Mouse (Mus musculus): ENCODE data around the gene Phf21b.
A peak's percentile ranks its signal among the peaks of the same experiment; 100 is the strongest.
"Not testable (repeated sequence)": the region's sequence is repeated elsewhere in the genome, so short reads cannot be mapped to it uniquely, and the experiment has no call there.

The Phf21b gene

DNA sequence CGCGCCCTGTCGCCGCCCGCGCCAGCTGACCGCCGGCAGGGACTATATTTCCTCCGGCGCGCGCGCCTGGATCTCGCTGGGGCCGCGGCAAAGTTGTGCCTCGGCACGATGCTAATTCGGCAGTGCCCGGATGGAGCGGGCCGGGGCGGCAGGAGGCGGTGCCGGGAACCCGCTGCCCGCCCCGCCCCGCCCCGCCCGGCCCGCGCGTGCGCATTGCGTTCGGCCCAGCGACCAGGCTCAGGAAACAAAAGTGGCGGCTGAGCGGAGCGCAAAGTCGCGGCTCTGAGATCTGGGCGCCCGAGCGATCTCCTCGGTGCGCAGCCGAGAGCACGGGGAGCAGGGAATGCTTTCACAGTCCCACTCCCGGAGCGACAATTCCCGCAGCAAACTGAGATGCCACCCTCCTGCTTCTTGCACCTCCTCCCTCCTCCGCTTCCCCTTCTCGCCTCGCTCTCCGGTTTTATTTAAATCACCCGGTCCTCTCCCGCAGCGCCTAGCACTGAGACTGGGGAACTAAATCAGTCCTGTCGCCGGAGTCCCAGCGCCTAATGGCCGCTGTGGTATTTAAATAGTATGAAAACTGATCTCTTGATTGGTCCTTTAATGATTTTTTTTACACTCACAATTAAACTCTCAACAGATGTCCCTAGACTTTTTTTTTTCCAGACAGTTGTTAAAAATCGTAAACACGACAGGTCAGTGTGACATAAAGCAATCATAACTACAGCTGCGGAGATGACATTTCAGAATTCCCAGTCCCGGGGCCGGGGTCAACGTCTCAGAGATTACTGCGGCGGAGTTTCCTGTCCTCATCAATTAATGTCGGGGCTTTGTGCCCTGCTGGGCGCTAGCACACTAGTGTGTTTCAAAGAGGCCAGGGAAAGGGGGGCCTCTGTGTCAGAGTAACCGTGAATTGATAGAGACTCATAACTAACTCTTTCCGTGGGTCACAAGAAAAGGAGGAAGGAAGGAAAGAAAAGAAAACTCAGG is at the start of gene Phf21b:
Phf21b (minus strand) TSS at position 44 of the 990 bp plus-strand sequence.
- peak; percentile 87 for DNase-seq

DNA sequence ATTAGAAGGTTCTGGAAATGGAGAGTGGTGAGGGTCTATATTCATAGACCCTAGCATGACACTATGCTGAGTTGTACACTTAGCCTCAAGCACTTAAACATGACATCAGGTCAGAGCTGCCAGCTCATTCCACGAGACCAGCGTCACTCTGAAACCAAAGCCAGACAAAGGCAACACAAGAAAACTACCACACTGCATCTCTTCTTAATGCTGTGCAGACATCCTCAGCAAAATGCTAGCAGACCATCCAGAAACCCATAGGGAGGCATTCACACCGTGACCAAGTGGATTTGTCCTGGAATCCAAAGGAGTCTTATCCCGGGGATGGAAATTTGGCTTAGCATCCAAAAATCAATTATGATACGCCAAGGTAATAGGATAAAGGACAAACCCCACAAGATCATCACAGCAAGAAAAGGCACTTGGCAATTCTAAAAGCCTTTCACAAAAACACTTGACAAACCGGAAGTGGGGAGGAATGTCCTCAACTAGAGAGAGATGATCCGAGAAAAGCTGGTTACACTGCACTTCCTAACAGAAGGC is 48.1 kb upstream of the Phf21b start:
- no peak for DNase-seq

DNA sequence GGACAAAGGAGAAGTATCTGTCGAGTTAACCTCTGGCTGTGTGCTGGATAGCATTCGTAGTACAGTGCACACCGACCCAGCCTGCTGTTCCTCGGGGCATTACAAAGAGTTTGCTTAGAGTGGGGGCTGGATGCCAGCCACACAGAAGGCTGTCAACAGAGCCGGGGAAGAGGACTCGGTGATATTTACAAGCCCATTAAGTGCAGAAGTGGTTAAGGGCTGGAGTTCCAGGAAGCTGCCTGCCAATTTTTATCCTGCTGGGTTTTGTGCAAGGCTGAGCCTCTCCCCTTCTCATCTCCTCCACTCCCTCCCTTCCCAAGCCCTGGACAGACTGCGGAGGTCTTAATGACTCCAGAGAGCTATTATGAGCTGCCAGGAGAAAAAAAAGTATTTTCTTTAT is 42.2 kb upstream of the Phf21b start:
- DNase-seq: no peak

DNA sequence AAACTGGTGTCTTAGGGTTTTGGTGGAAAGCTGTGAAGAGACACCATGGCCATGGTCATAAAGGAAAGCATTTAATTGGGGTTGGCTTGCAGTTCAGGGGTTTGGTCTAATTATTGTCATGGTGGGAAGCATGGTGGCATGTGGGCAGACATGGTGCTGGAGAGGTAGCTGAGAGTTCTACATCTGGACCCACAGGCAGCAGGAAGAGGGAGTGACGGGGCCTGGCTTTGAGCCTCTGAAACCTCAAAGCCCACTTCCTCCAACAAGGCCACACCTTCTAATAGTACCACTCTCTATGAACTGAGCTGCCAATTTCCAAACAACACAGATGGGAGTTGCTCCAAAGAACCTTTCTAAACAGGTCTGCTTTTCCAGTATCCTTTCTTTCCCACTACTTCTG is 40.8 kb upstream of the Phf21b start:
- no peak for DNase-seq

DNA sequence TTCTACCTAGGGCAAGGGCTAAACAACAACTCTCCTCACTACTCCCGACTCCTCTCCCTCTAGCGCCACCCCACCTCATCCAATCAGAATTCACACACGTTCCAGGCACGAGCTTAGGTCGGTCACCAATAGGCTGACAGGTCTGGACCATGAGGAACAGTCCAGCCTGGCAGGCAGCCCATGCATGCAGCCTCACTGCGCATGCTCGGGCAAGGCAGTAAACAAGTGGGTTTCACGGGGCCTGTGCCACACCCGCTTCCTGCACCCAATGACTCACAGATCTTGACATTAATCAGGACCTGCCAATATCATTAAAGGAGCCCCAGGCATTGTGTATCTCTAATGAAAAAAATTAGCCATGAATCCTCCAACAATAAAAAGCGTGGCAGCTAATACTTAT is 40.4 kb upstream of the Phf21b start:
- not testable (repeated sequence) for DNase-seq

DNA sequence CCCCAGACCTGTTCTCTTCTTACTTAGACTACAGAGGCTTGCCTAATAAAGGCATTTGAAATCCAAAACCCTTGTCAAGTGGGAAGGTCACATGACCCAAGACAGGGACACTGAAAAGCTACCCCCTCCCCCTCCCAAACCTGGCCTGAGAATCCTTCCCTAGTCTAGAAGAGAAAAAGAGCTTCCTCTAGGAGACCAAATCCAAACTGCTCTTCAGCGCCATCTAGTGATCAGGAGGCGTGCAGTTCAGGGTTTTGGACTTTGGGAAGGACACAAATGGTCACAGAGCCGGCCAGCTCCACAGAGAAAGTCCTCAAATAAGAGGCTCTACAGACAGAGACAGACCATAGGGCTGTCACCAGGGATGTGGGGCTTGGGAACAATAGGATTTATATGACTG is 35.8 kb upstream of the Phf21b start:
- DNase-seq: peak; percentile 60

DNA sequence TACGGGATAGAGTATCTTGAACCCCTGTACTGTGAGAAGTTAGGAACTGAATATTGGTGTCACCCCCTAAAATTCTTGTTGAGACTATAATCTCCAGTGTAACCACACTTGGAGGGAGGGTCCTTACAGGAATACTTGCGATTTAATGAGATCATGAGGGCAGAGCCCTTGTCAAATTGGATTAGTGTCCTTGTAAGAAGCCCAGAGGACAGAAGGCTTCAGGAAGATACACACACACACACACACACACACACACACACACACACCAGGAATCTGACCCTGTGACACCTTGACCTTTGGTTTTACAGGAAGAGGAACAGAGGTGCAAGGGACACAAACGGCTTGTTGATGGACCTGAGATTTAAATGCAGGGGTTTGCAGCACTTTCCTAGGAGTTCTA is 35.4 kb upstream of the Phf21b start:
- DNase-seq: no peak

DNA sequence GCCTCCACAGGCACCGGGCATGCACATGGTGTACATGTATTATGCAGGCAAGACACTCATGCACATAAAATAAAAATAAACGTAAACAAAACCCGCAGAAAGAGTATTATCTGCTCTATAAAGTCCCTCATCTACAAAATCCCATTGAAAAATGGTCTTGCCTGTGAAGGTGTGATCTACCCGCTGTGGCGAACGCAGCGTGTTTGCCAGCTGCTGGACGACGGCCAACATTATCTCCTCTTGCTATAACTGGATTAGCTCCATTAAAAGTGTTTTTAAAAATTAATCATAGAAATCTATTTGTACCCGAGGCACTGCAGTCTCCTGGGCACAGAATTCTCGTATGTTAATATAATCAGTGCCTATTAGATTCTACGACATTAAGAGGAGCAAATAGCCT is 32.2 kb upstream of the Phf21b start:
- DNase-seq: no peak

DNA sequence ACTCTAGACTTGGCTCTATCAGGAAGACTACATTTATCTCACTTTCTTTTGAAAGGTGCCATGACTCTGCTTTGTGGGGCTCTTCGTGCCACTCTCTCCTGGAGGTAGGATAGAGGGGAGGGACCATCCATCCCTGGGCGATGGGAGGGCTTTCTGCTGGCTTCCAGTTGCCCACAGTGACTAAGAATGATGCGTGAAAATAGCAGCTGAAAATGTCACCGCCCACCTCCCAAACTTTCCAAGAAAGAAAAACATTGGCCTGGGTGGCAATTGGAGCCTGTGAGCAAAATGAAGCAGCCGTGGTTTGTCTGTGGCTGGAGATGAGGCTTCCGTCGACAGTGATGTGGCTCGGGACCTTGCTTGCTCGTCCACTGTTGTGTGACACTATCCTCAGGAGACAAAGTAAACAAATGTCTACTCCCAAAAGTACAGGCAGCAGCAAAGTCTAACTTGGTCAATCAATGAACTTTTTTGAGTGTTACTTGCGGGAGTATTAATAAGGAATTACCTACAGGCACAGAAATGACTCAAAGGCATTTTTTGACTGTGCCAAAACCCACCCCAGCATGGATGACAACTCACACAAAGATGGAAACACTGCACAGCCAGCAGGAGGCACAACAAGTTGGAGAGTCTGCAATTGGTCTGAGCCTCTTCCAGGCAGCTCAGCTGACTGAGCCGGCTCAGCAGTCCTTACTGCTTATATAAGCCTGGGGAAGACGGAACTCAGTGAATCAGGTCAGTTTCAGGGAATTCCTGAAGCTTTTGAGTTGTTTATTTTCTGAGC is 21.4 kb upstream of the Phf21b start:
- no peak for DNase-seq

DNA sequence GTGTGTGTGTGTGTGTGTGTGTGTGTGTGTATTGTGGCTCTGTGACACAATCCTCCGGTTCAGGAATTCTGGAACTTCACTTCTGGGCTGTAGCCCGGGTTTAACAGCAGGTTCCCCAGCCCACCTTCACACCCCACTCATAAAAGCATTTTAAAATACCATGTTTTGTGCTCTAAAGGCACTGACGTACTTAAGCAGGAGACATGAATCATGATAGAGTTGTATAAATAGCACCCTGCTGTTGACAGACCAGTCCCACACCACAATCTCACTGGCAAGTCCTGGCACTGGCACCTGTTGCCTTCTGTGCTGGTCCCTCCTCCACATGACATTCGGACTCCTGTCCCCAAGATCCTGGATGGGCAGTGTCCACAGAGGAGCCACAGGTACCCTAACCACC is 18.0 kb upstream of the Phf21b start:
- no peak for DNase-seq

DNA sequence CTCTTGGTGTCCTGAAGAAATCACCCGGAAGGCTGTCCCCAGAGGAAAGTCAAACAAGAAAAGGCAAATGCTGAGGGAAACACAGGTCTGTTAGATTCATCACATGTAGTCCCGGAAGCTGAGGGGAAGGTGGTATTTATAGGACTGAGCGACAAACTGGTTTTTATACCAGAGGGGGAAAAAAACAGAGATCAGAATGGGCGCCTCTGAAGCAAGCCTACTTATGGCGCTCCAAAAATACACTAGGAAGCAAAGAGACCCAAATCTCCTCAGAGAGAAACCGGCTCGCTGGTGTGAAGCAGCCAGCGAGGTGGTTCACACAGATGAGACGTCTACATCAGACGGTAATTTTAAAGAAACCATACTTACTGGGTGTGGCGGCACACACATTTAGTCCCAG is 17.2 kb upstream of the Phf21b start:
- no peak for DNase-seq

DNA sequence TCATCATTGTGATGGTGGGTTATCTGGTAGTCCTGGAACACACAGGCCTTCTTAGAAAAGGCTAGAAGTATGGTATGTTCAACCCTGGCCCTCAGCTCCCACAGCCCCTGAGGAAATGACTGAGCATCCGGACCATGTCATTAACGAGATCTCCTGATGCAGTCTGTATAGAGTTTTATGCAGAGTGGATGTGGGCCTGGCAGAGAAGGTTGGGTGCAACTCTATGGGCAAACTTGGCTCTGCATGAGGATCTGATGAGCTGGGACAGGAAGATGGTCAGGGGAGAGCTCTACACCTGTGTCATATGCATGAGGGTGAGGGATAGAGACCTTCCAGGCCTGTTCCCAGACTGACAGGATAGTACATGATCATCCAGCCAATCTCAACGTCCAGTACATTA is 16.0 kb upstream of the Phf21b start:
- DNase-seq: no peak

DNA sequence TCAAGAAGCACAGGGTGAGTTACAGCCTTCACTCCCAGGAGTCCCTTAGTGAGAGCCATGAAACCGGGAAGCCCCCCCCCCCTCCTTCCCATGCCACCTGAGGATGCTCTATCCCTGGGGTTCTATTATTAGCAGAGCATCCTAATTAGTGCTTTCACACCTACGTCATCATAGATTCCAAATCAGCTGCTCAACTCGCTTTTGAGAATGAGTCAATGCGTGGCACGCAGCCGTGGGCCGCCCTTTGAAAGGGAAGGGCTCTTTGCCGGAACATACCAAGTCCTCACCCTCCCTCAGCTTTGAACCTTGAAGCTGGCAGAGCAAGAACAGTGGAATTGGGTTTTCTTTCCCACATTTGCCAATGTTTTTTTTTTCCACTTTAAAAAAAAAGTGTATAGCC is 6.1 kb upstream of the Phf21b start:
- no peak for DNase-seq

DNA sequence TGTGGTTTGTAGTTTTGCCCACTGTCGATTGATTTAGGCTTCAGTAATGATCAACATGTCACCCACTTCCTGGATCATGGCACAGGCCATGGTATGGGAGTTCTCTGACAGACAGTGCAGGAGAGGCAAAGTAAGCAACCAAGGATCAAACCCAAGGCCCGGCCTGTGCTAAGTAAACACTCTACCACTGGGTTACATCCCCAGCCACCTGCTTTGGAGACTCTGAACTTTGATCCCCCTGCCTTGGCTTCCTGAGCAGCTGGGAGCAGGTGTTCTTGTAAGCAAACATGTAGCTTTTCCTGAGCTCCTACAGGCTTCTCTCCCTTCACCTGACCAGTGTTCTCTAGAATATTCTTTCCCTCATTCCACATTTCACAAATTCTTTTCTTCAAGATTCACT is 1.8 kb upstream of the Phf21b start:
- no peak for DNase-seq

DNA sequence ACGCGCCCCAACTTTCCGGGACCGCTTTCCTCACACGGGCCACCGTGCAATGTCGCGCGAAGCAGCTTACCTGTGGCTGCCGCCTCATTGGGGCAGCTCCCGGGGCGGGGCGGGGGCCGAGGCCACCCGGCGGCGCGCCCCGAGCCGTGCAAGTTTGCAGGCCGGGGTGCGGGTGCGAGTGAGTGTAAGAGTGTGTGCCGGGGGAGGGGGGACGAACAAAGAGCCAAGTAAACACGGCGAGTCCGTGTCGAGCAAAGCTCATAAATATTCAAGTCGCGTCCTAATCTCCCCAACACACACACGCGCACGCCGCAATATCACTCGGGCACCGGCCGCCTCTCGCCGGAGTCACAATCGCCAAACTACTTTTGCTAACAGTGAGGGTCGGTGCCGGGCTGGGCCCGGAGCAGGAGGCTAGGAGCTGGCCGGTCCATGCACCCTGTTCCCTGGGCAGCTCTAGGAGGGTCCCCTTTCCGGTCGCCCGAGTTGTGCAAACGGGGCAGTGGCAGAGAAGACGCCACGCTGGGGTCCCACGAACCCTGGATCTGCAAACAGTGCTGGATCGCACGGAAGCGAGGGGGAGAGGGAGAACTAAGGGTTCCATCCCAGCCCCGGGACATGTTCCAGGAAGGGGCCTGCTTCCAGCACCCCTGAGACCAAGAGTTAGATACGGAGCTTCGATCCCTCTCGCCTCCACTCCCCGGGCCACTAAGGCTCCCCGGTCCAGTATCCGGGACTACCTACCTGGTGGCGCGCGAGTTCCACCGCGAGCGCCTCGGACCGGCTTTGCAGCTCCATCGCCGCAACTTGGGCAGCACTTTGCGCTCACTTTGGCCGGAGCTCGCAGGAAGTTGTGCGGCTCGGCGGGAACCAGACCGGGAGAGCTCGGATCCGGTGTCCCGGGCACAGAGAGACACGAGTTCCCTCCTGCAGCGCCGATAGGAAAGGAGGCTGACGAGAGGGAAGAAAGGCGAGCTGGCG is 638 bp downstream of the Phf21b start:
- DNase-seq: peak; percentile 61

DNA sequence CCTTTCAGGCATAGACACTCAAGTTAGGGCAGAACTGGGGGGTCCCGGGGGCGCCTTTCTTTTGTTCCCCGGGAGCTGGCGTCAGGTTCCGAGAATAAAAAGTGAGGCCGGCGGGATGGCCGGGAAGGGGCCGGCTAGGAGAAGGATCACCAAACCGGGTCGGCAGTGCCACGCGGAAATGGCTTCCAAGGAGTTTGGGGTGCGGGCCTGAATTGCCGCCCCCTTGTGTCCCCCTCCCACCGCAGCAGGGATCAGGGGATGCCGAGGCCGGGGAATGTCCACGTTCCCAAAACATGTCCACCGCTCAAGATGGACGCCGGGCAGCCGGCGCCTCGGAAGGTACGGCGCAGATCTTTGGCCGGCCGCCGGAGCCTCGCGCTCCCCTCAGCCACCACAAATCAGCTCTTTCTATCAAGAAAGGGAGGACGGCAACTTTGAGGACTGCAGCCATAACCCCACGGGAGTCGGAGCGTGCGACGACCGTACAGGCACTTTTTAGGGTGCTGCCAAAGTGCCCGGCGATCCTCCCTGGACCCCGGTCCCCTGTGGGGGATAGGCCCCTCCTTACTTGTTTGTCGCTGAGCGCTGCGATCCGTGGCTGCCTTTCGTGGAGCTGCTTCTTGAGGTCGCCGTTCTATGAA is 1.6 kb downstream of the Phf21b start:
- DNase-seq: peak; percentile 60

DNA sequence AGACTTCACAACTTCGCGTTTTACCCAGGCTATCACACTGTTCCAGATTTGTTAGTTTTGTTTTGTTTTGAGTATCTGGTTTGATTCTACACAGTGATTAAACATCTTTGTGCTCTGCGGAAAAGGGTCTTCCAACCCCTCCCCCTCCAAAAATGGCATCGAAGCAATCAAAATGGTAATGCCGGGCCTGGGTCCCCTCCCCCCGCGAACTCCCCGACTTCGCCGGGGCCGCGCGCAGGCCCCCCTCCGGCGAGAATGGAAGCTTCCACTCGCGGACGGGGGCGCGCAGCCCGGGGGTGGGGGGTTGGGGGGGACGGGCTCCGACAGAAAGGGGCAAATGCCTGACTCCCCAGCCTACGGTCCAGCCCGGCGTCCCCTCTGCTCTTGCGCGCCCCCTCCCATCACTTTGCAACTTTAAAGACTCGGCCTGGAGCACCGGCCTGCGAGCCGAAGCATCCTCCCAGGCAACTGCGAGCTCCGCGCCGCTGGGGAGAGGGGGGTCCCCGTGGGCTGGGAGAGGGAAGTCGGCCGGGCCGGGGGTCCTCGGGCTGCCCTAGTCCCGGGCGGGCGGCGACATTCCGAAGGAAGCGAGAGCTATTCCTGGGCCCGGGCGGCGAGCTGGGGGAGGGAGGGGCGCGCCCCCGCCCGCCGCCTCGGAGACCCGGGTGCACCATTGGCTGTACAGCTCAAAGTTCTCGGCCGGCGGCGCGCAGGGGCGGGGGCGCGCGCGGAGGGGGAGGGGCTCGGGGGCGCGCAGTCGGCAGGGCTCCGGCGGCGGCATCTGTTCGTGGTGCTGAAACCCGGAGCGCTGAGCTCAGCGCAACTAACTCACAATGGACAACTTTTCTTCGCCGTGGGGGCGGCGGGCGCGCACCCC is 2.4 kb downstream of the Phf21b start:
- DNase-seq: peak; percentile 84

DNA sequence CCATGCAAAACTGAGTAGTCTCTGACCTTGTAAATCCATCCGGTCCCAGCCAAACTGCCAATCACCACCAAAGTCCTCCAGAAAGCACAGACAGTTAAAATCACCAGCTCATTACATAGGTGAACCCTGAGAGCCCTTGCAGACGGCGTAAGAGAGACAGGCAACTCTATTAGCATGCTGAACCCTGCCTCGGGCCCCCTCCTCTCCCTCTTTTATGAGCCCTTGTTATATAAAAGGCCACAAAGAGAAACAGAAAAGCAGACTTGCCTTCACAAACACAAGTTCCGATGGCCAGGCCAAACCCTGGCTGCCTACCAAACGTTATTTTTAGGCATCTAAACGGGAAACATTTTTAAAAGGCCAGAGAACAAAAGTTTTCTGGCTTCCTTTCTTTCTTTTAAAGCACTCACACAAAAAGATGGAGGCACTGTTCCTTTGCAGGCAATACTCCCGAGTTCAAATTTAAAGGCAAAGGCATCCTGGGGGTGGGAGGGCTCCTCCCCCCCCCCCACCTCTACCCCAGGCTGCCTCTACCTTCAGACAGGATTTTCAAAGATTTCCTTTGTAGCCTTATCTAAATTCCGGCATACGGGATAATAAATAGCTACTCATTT is 3.3 kb downstream of the Phf21b start:
- DNase-seq: peak; percentile 41

DNA sequence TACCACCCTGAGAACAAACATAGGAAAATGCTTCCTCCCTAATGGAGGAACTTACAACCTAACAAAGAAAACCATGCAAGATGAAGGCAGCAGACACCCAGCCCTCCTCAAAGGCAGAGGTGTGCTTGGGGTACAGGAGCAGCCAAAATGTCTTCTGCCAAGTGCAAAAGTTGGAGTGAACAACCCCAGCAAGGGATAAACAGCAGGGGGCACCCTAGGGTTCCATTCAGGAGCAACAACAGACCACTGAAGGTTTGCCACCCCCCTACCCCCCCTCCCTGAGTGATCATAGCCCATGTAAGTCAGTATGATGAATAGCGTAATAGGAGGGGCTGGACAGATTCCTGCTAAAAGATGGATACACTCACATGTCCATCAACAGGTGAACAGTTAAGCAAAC is 5.5 kb downstream of the Phf21b start:
- peak; percentile 5 for DNase-seq

DNA sequence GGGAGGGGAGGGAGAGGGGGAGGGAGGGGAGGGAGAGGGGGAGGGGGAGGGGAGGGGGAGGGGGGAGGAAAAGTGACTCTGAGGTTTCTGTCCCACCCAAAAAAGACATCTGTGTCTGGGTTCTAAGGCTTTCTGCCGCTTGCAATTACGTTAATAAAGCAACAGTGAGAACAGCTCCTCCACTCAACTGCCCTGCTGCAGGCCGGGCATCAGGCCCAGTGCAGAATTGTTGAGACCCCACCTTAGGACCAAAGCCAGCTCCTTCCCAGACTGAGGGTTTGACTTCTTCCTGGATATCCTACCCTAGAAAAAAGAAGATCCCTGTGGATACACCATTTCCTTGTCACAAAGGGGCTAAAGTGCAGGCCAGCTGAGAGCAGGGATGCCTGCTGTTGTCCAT is 9.6 kb downstream of the Phf21b start:
- peak; percentile 3 for DNase-seq

All from cerebellum, adult 11 months (tissue).